Mouse (Mus musculus) heart, postnatal 36 days (tissue): Measurements from ENCODE around the gene Clstn2. TPM values are rescaled to one million over a fixed set of nuclear protein-coding genes. Genes with fewer than 3 reads are reported as not detected.

Experiments used
- DNase-seq, 2 experiments: peaks; one replicate each; pipeline ENCODE4 v3.0.0; 2021 to 2022
- intact Hi-C: fragments of 180-260 bp; cut with DNase I; formaldehyde crosslinking; loops from one replicate; pipeline ENCODE4 v1.15.1; 2025
- total RNA-seq, 2 experiments: library from RNA; stranded (reverse); gene quantifications; 2 replicates each; pipeline ENCODE4 v1.2.3; 2021

Clstn2 gene
- total RNA-seq, 2 experiments from 2014 or later: 0.69 to 0.76 TPM

- no peak for DNase-seq
- intact Hi-C loops: no loop called here
Observed at GRCm38 (mm10) chr9:97603729-97604128, 429.3 kb downstream of the Clstn2 start.

- intact Hi-C loops: no loop called here
- no peak for DNase-seq
Observed at GRCm38 (mm10) chr9:97602476-97602875, 430.5 kb downstream of the Clstn2 start.

- intact Hi-C loops: no loop called here
- no peak for DNase-seq
Observed at GRCm38 (mm10) chr9:97599006-97599405, 434.0 kb downstream of the Clstn2 start.

GRCm38 (mm10) chr9:97590712-97591111 lies 442.3 kb downstream of the Clstn2 start:
- no peak for DNase-seq
- intact Hi-C loops: no loop called here

GRCm38 (mm10) chr9:97570881-97571280 lies 462.1 kb downstream of the Clstn2 start:
- intact Hi-C loops: no loop called here
- DNase-seq: no peak

- intact Hi-C loops: no loop called here
- DNase-seq: no peak
Observed at GRCm38 (mm10) chr9:97563121-97563520, 469.9 kb downstream of the Clstn2 start.

- intact Hi-C loops: no loop called here
Observed at GRCm38 (mm10) chr9:97544359-97544758, 488.6 kb downstream of the Clstn2 start.

GRCm38 (mm10) chr9:97541419-97541818 lies 491.6 kb downstream of the Clstn2 start:
- DNase-seq: no peak
- intact Hi-C loops: no loop called here

More at GRCm38 (mm10) chr9:97544359-97544758, 488.6 kb downstream of the Clstn2 start:
- no peak for DNase-seq

- intact Hi-C loops: no loop called here
- DNase-seq: no peak
Observed at GRCm38 (mm10) chr9:97538075-97538779, 494.8 kb downstream of the Clstn2 start.

- intact Hi-C loops: no loop called here
- no peak for DNase-seq
Observed at GRCm38 (mm10) chr9:97534196-97534595, 498.8 kb downstream of the Clstn2 start.

- no peak for DNase-seq
- intact Hi-C loops: no loop called here
Observed at GRCm38 (mm10) chr9:97533306-97533705, 499.7 kb downstream of the Clstn2 start.

- intact Hi-C loops: no loop called here
- DNase-seq: no peak
Observed at GRCm38 (mm10) chr9:97532536-97532935, 500.4 kb downstream of the Clstn2 start.

- DNase-seq: no peak
- intact Hi-C loops: no loop called here
Observed at GRCm38 (mm10) chr9:97527926-97528325, 505.1 kb downstream of the Clstn2 start.

- intact Hi-C loops: no loop called here
Observed at GRCm38 (mm10) chr9:97527276-97527675, 505.7 kb downstream of the Clstn2 start.

GRCm38 (mm10) chr9:97525563-97525962 lies 507.4 kb downstream of the Clstn2 start:
- intact Hi-C loops: no loop called here
- DNase-seq: no peak

More at GRCm38 (mm10) chr9:97527276-97527675, 505.7 kb downstream of the Clstn2 start:
- DNase-seq: peak; percentile 3 to 9

- DNase-seq: no peak
- intact Hi-C loops: no loop called here
Observed at GRCm38 (mm10) chr9:97524861-97525260, 508.1 kb downstream of the Clstn2 start.

GRCm38 (mm10) chr9:97520771-97521170 lies 512.2 kb downstream of the Clstn2 start:
- no peak for DNase-seq
- intact Hi-C loops: no loop called here

- intact Hi-C loops: no loop called here
- DNase-seq: no peak
Observed at GRCm38 (mm10) chr9:97517006-97517405, 516.0 kb downstream of the Clstn2 start.

- DNase-seq: no peak
- intact Hi-C loops: no loop called here
Observed at GRCm38 (mm10) chr9:97514639-97515038, 518.3 kb downstream of the Clstn2 start.

GRCm38 (mm10) chr9:97512282-97512850 lies 520.6 kb downstream of the Clstn2 start:
- intact Hi-C loops: no loop called here
- DNase-seq: no peak

- intact Hi-C loops: no loop called here
- no peak for DNase-seq
Observed at GRCm38 (mm10) chr9:97501416-97501815, 531.6 kb downstream of the Clstn2 start.

GRCm38 (mm10) chr9:97495056-97495455 lies 537.9 kb downstream of the Clstn2 start:
- intact Hi-C loops: no loop called here
- DNase-seq: no peak
